Mouse (Mus musculus) CH12.LX (cell line): ENCODE data around the gene Iqca. TPM values are rescaled to one million over a fixed set of nuclear protein-coding genes. Genes with fewer than 3 reads are reported as not detected.

ENCODE experiments used
- DNase-seq: peaks from one replicate; pipeline ENCODE4 v3.0.0-alpha.2; 2013; ENCODE audit errors: extremely low read depth
- H3K27ac ChIP-seq: 2 replicates; pipeline ENCODE4 v1.5.1; 2012; ENCODE audit warnings: low read depth, mild to moderate bottlenecking, control low read depth, moderate library complexity; ENCODE audit not compliant: insufficient read depth
- H3K27me3 ChIP-seq: replicated peaks from 2 replicates; pipeline ENCODE3; 2012; ENCODE audit warnings: inconsistent platforms
- H3K36me3 ChIP-seq, 2 experiments: replicated peaks in 1 of 2; 2 replicates each; pipeline versions ENCODE3 to v1.6.1; 2012; ENCODE audit warnings: inconsistent platforms in 1 of 2, low read length in 1 of 2, mild to moderate bottlenecking in 1 of 2, mixed read lengths in 1 of 2, moderate library complexity in 1 of 2; ENCODE audit not compliant: control insufficient read depth in 1 of 2, insufficient read depth in 1 of 2
- H3K4me1 ChIP-seq, 2 experiments: 2 replicates each; pipeline ENCODE4 v1.6.1; 2012; ENCODE audit warnings: inconsistent platforms in 1 of 2, moderate library complexity in 1 of 2; ENCODE audit not compliant: insufficient read depth in 2 of 2, control insufficient read depth in 1 of 2
- H3K4me2 ChIP-seq: 2 replicates; pipeline ENCODE4 v1.6.1; 2012; ENCODE audit warnings: low read depth, mild to moderate bottlenecking, control low read depth; ENCODE audit not compliant: poor library complexity, insufficient read depth, severe bottlenecking
- H3K4me3 ChIP-seq, 3 experiments: fragments of 150-350 bp in 1 of 3; sonication (generic) in 1 of 3; replicated peaks in 1 of 3; 2 replicates each; pipeline versions ENCODE3 to v1.5.1; 2011 to 2012; ENCODE audit warnings: low read depth in 2 of 3, low read length in 2 of 3, mild to moderate bottlenecking in 2 of 3, moderate library complexity in 2 of 3, control low read depth in 1 of 3, improper control_type of control experiment in 1 of 3, inconsistent platforms in 1 of 3, mixed read lengths in 1 of 3; ENCODE audit not compliant: poor library complexity in 1 of 3
- H3K79me2 ChIP-seq: replicated peaks from 2 replicates; pipeline ENCODE4 v1.6.1; 2012; ENCODE audit warnings: mild to moderate bottlenecking, moderate library complexity; ENCODE audit not compliant: control insufficient read depth, poor library complexity, insufficient read depth, severe bottlenecking; ENCODE audit errors: extremely low read depth
- H3K9ac ChIP-seq: 2 replicates; pipeline ENCODE4 v1.6.1; 2012; ENCODE audit warnings: low read depth, mild to moderate bottlenecking, control low read depth, moderate library complexity; ENCODE audit not compliant: insufficient read depth
- H3K9me3 ChIP-seq: replicated peaks from 2 replicates; pipeline ENCODE3; 2012; ENCODE audit warnings: low read length, inconsistent platforms, mixed read lengths
- CHD1 ChIP-seq: IDR thresholded peaks from 2 replicates; pipeline ENCODE4 v1.6.1; 2012; ENCODE audit warnings: low read depth, low read length, improper control_type of control experiment, inconsistent platforms
- CHD2 ChIP-seq: IDR thresholded peaks from 2 replicates; pipeline ENCODE4 v1.6.1; 2011; ENCODE audit warnings: low read length, improper control_type of control experiment
- CTCF ChIP-seq, 2 experiments: IDR thresholded peaks in 1 of 2; conservative IDR thresholded peaks in 1 of 2; 2 replicates each; pipeline ENCODE4 v1.5.1; 2011 to 2012; ENCODE audit warnings: low read depth in 2 of 2, low read length in 2 of 2, improper control_type of control experiment in 1 of 2, inconsistent platforms in 1 of 2, mild to moderate bottlenecking in 1 of 2, moderate library complexity in 1 of 2
- EP300 ChIP-seq: IDR thresholded peaks from 2 replicates; pipeline ENCODE4 v1.6.1; 2011; ENCODE audit warnings: low read length, improper control_type of control experiment
- ETS1 ChIP-seq: conservative IDR thresholded peaks from 2 replicates; pipeline ENCODE4 v1.6.1; 2012; ENCODE audit warnings: low read depth, mild to moderate bottlenecking, inconsistent platforms, low read length, improper control_type of control experiment, moderate library complexity
- GABPA ChIP-seq: IDR thresholded peaks from 2 replicates; pipeline ENCODE4 v1.6.1; 2012; ENCODE audit warnings: low read depth, low read length, improper control_type of control experiment, inconsistent platforms; ENCODE audit not compliant: insufficient replicate concordance
- HCFC1 ChIP-seq: IDR thresholded peaks from 2 replicates; pipeline ENCODE4 v1.6.1; 2012; ENCODE audit warnings: low read depth, mild to moderate bottlenecking, inconsistent platforms, low read length, improper control_type of control experiment
- KAT2A ChIP-seq: IDR thresholded peaks from 2 replicates; pipeline ENCODE4 v1.6.1; 2012; ENCODE audit warnings: low read length, improper control_type of control experiment, inconsistent platforms; ENCODE audit not compliant: insufficient replicate concordance
- MAFK ChIP-seq: IDR thresholded peaks from 2 replicates; pipeline ENCODE4 v1.6.1; 2011; ENCODE audit warnings: low read length, improper control_type of control experiment; ENCODE audit not compliant: insufficient replicate concordance
- MAX ChIP-seq: IDR thresholded peaks from 2 replicates; pipeline ENCODE4 v1.6.1; 2011; ENCODE audit warnings: low read length, improper control_type of control experiment
- MAZ ChIP-seq: IDR thresholded peaks from 2 replicates; pipeline ENCODE4 v1.6.1; 2012; ENCODE audit warnings: low read depth, mild to moderate bottlenecking, inconsistent platforms, low read length, improper control_type of control experiment, moderate library complexity
- MEF2A ChIP-seq: IDR thresholded peaks from 2 replicates; pipeline ENCODE4 v1.6.1; 2014; ENCODE audit warnings: low read depth, mild to moderate bottlenecking, inconsistent platforms, low read length, improper control_type of control experiment, borderline replicate concordance
- NRF1 ChIP-seq: IDR thresholded peaks from 2 replicates; pipeline ENCODE4 v1.6.1; 2014; ENCODE audit warnings: low read depth, mild to moderate bottlenecking, inconsistent platforms, low read length, improper control_type of control experiment, moderate library complexity
- RAD21 ChIP-seq: IDR thresholded peaks from 2 replicates; pipeline ENCODE4 v1.6.1; 2011; ENCODE audit warnings: low read depth, mild to moderate bottlenecking, low read length, improper control_type of control experiment, moderate library complexity
- SMC3 ChIP-seq: IDR thresholded peaks from 2 replicates; pipeline ENCODE4 v1.6.1; 2011; ENCODE audit warnings: low read depth, low read length, improper control_type of control experiment
- TBP ChIP-seq: conservative IDR thresholded peaks from 2 replicates; pipeline ENCODE4 v1.6.1; 2011; ENCODE audit warnings: low read depth, low read length, improper control_type of control experiment
- UBTF ChIP-seq: IDR thresholded peaks from 2 replicates; pipeline ENCODE4 v1.6.1; 2012; ENCODE audit warnings: low read depth, mild to moderate bottlenecking, inconsistent platforms, low read length, improper control_type of control experiment, moderate library complexity
- USF1 ChIP-seq: IDR thresholded peaks from 2 replicates; pipeline ENCODE4 v1.6.1; 2014; ENCODE audit warnings: low read depth, mild to moderate bottlenecking, inconsistent platforms, low read length, improper control_type of control experiment
- USF2 ChIP-seq: conservative IDR thresholded peaks from 2 replicates; pipeline ENCODE4 v1.6.1; 2011; ENCODE audit warnings: low read depth, low read length, improper control_type of control experiment
- ZC3H11A ChIP-seq: IDR thresholded peaks from 2 replicates; pipeline ENCODE4 v1.6.1; 2012; ENCODE audit warnings: low read depth, mild to moderate bottlenecking, inconsistent platforms, low read length, improper control_type of control experiment
- ZNF384 ChIP-seq: IDR thresholded peaks from 2 replicates; pipeline ENCODE4 v1.6.1; 2012; ENCODE audit warnings: low read depth, low read length, improper control_type of control experiment, inconsistent platforms
- dilution Hi-C: fragments of 300-500 bp; cut with MboI; formaldehyde crosslinking; loops from 2 replicates; pipeline ENCODE4 v1.14.3; 2020; ENCODE audit warnings: low sequenced_read_pairs; ENCODE audit not compliant: extremely low pct_unique_long_range_greater_than_20kb, extremely low pct_ligation_motif_present
- in situ Hi-C: fragments of 300-500 bp; cut with MboI; formaldehyde crosslinking; loops from 3 replicates; pipeline ENCODE4 v1.14.3; 2019; ENCODE audit warnings: low sequenced_read_pairs, low pct_ligation_motif_present, low pct_unique_long_range_greater_than_20kb, mixed read lengths
- polyA plus RNA-seq: library from polyadenylated mRNA; unstranded; fragments of >175 nt; gene quantifications from 2 replicates; pipeline ENCODE4 v1.2.1, GENCODE M21; 2012; ENCODE audit warnings: low read depth; ENCODE audit not compliant: insufficient read length
- total RNA-seq, 2 experiments: library from RNA; depleted of rRNA; stranded (reverse); fragments of 300-350 nt in 1 of 2; fragments of >200 nt in 1 of 2; gene quantifications; 2 replicates each; pipeline ENCODE4 v1.2.3; 2012 to 2014

Iqca gene
- total and polyA plus RNA-seq, 3 experiments: 0.19 TPM; not detected in 2

DNA sequence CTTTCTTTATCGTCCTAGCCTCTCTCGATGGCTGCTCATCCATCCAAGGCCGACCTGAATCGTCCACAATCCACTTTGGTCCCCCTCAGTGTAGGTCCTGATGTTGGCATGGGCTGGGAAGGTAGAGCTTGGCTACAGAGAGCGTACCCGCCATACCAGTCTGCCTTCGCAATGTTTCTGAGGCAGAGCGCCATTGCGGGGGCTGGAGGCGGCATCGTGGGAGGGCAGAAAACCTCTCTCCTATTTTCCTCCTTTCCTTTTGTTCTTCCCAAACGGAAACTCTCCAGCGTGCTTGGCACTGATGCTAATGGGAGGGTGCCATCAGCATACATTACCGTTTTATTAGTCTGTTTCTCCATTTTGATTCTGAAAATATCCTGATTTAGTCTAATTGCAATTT lies 146.5 kb downstream of the Iqca start:
- H3K4me3 ChIP-seq: no peak overlapping the region
- H3K79me2 ChIP-seq: no peaks in the 10 kb centered on the region
- H3K4me1 ChIP-seq: no peaks in the 10 kb centered on the region
- in situ Hi-C loops (no loop called here), dilution Hi-C loops (no loop called here)
- H3K36me3 ChIP-seq: no peaks in the 10 kb centered on the region
- H3K9ac ChIP-seq: no peak overlapping the region
- no peak overlapping the region for H3K4me2 ChIP-seq
- no peak for TF ChIP-seq NRF1
- TF ChIP-seq USF1: no peak
- no peak for TF ChIP-seq UBTF
- no peak for TF ChIP-seq ZC3H11A
- TF ChIP-seq EP300: no peak
- no peak for TF ChIP-seq MAZ
- no peak for TF ChIP-seq CHD1
- TF ChIP-seq ZNF384: no peak
- no peak for TF ChIP-seq MAFK
- TF ChIP-seq ETS1: no peak
- TF ChIP-seq RAD21: no peak
- TF ChIP-seq TBP: no peak
- no peak for TF ChIP-seq MEF2A
- no peak for TF ChIP-seq GABPA
- no peak for TF ChIP-seq SMC3
- no peaks in the 10 kb centered on the region for H3K9me3 ChIP-seq
- DNase-seq: no peak
- no peak overlapping the region for H3K27ac ChIP-seq
- peaks cover 55% of the 10 kb centered on the region for H3K27me3 ChIP-seq

DNA sequence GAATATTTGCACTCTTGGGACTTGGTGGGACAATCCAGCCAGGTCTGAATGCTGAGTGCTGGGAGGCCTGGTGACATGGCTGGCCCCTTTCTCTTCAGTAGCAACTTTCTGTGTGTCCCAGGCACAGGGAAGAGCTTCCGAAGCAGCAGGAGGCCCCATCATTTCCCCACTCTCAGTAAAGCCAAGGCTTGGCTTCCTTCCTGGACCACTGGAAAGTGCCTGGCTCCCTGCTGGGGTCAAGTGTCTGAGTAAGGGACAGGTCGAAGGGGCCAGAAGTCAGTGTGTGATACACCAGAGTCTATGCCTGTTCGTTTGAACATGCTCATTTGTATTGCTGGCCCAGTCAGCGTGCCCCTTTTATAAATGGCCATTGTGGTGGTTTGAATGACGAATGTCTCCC lies 152.2 kb downstream of the Iqca start:
- dilution Hi-C loops: no loop called here
- H3K36me3 ChIP-seq: no peaks in the 10 kb centered on the region
- peaks cover 40% of the 10 kb centered on the region for H3K27me3 ChIP-seq
- TF ChIP-seq ETS1: no peak
- no peak for TF ChIP-seq USF2
- TF ChIP-seq EP300: no peak
- TF ChIP-seq KAT2A: no peak
- TF ChIP-seq HCFC1: no peak
- TF ChIP-seq MAX: no peak
- TF ChIP-seq CTCF (conservative IDR thresholded peaks at IDR 0.05 in 1 of 2, IDR thresholded peaks at IDR 0.05 in 1 of 2; ENCODE audit: low read depth in 2 of 2, low read length in 2 of 2): no peak
- no peak for TF ChIP-seq CHD2
- no peak overlapping the region for H3K27ac ChIP-seq
- H3K4me2 ChIP-seq: no peak overlapping the region
- no peaks in the 10 kb centered on the region for H3K4me1 ChIP-seq
- no peak overlapping the region for H3K4me3 ChIP-seq
- H3K79me2 ChIP-seq: no peaks in the 10 kb centered on the region
- in situ Hi-C loops: no loop called here
- H3K9ac ChIP-seq: no peak overlapping the region
- no peak for DNase-seq
- H3K9me3 ChIP-seq: peaks cover 10% of the 10 kb centered on the region
